Mouse (Mus musculus): Measurements from ENCODE around the gene Gm42688. TPM values are rescaled to one million over a fixed set of nuclear protein-coding genes. Genes with fewer than 3 reads are reported as not detected.

Gene Gm42688
- polyA plus RNA-seq, 1 experiment from 2014 or later, result 2.4 TPM

DNA sequence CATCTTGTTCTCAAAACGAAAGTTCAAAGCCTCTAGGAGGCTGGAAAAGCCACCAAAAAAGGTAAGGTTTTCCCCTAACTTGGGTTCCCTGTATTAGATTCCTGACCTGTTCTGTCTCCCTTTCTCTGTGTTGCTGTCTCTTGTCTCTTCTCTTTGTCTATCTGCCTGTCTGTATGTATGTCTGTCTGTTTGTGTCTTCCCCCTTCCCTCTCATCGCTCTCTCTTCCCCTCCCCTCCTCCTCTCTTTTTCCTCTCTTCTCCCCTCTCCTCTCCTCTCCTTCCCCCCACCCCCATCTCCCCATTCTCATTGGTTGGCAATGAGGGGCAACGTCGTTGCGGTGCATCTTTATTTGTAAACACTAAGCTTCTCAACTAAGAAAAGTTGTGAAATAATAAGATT lies 23.9 kb downstream of the Gm42688 start, which contains the start of gene Ino80b:
Ino80b (minus strand) TSS at position 101 of the 400 bp plus-strand sequence.
- peak within 1 kb of the TSS; percentile 89 for H3K4me3 ChIP-seq
- DNase-seq (ENCODE audit: low spot score), result no peak
- H3K9me3 ChIP-seq (replicated peaks), result no peaks in the 10 kb centered on the region
- H3K36me3 ChIP-seq, result peaks cover 12% of the 10 kb centered on the region; the same call in 1 of the 2 replicates
- WGBS, result 31% methylated on average over 5 of the region's 5 CpGs
- H3K4me1 ChIP-seq, result peaks cover 42% of the 10 kb centered on the region
- H3K27ac ChIP-seq (replicated peaks), result peak within 1 kb of the TSS; percentile 93
- no peaks in the 10 kb centered on the region for H3K27me3 ChIP-seq (ENCODE audit: low read depth, poor library complexity, severe bottlenecking)

- no peaks in the 10 kb centered on the region for H3K9me3 ChIP-seq (replicated peaks)
- no peak overlapping the region for H3K4me3 ChIP-seq
- 94% methylated on average over 5 of the region's 5 CpGs for WGBS
- no peak overlapping the region for H3K27ac ChIP-seq (replicated peaks)
- peaks cover 12% of the 10 kb centered on the region; the same call in 1 of the 2 replicates for H3K36me3 ChIP-seq
- H3K4me1 ChIP-seq, result peaks cover 29% of the 10 kb centered on the region
- DNase-seq (ENCODE audit: low spot score), result no peak
- no peaks in the 10 kb centered on the region for H3K27me3 ChIP-seq (ENCODE audit: low read depth, poor library complexity, severe bottlenecking)
Observed at GRCm38 (mm10) chr6:83127419-83127818, 26.0 kb downstream of the Gm42688 start.

GRCm38 (mm10) chr6:83131469-83132034 lies 30.1 kb downstream of the Gm42688 start:
- Histone ChIP-seq H3K4me1 (peaks cover 18% of the 10 kb centered on the region), H3K27ac (replicated peaks) (no peak overlapping the region), H3K36me3 (no peaks in the 10 kb centered on the region), H3K27me3 (ENCODE audit: low read depth, poor library complexity, severe bottlenecking) (peaks cover 17% of the 10 kb centered on the region), H3K4me3 (no peak overlapping the region), H3K9me3 (replicated peaks) (no peaks in the 10 kb centered on the region)
- DNase-seq (ENCODE audit: low spot score), result no peak
- 82% methylated on average over 6 of the region's 6 CpGs for WGBS

DNA sequence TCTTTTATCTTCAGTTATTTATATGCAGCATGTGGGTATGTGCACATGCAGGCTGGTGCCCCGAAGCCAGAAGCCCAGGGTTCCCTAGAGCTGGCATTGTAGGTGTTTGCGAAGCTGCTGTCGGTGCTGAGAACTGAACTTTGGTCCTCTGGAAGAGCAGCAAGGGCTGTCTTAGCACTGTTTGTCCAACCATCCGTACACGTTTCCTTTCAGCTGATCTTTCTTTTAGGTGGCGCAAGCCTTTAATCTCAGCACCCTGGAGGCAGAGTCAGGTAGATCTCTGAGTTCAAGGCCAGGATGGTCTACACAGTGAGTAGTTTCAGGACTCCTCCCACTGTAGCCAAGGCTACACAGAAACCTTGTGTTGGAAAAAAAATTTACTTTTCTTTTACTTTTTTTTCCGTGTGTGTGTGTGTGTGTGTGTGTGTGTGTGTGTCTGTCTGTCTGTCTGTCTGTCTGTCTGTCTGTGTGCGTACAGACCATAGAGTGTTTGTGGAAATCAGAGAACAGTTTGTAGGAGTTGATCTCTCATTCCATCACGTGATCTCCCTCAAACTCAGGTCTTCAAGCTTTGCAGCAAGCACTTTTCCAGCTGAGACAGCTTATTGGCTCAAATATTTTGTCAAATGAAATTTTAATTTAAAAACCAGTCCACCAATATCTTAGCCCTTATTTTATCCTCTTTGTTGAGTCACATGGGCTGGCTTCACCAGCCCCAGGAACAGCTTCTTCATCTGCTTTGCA lies 30.9 kb downstream of the Gm42688 start:
- H3K4me1 ChIP-seq, result peaks cover 26% of the 10 kb centered on the region
- H3K9me3 ChIP-seq (replicated peaks), result no peaks in the 10 kb centered on the region
- DNase-seq (ENCODE audit: low spot score), result no peak
- no peak overlapping the region for H3K4me3 ChIP-seq
- H3K36me3 ChIP-seq, result no peaks in the 10 kb centered on the region
- no peak overlapping the region for H3K27ac ChIP-seq (replicated peaks)
- H3K27me3 ChIP-seq (ENCODE audit: low read depth, poor library complexity, severe bottlenecking), result peaks cover 17% of the 10 kb centered on the region
- 87% methylated on average over 9 of the region's 9 CpGs for WGBS

DNA sequence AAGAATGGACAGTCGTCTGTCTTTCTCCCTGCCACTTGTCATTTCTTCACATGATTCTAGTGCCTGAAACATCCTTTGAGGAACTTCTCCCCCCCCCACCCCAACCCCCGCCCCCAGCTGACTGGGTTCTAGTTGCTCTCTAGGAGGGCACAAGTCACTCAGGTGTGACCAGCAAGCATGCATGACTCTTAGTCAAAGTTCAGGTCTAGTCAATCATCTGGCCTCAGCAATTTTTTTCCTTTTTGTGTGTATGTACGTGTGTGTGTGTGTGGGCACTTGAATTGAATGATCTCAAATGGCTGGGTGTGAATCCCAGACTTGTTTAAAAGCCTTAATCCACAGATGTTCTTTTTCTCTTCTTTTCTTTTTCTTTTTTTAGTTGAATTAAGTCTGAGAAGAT lies 32.8 kb downstream of the Gm42688 start:
- 68% methylated on average over 3 of the region's 3 CpGs for WGBS
- Histone ChIP-seq H3K4me3 (no peak overlapping the region), H3K9me3 (replicated peaks) (no peaks in the 10 kb centered on the region), H3K4me1 (peaks cover 43% of the 10 kb centered on the region), H3K27ac (replicated peaks) (no peak overlapping the region), H3K27me3 (ENCODE audit: low read depth, poor library complexity, severe bottlenecking) (peaks cover 17% of the 10 kb centered on the region), H3K36me3 (no peaks in the 10 kb centered on the region)
- no peak for DNase-seq (ENCODE audit: low spot score)

GRCm38 (mm10) chr6:83134951-83135513 lies 33.6 kb downstream of the Gm42688 start, which contains the start of gene Rtkn:
TSS of gene Rtkn (plus strand) at chr6:83135463.
- no peak for DNase-seq (ENCODE audit: low spot score)
- Histone ChIP-seq H3K4me3 (peak within 1 kb of the TSS; percentile 74), H3K27ac (replicated peaks) (peak within 1 kb of the TSS; percentile 100), H3K9me3 (replicated peaks) (no peaks in the 10 kb centered on the region), H3K27me3 (ENCODE audit: low read depth, poor library complexity, severe bottlenecking) (peaks cover 17% of the 10 kb centered on the region), H3K4me1 (peaks cover 52% of the 10 kb centered on the region), H3K36me3 (peaks cover 6% of the 10 kb centered on the region)
- 60% methylated on average over 7 of the region's 7 CpGs for WGBS

- peaks cover 17% of the 10 kb centered on the region for H3K27me3 ChIP-seq (ENCODE audit: low read depth, poor library complexity, severe bottlenecking)
- H3K9me3 ChIP-seq (replicated peaks), result no peaks in the 10 kb centered on the region
- peak overlapping the region; percentile 100 for H3K27ac ChIP-seq (replicated peaks)
- H3K4me3 ChIP-seq, result peak overlapping the region; percentile 74
- peaks cover 7% of the 10 kb centered on the region for H3K36me3 ChIP-seq
- DNase-seq (ENCODE audit: low spot score), result peak; percentile 29
- 2% methylated on average over 37 of the region's 37 CpGs for WGBS
- H3K4me1 ChIP-seq, result peaks cover 53% of the 10 kb centered on the region
Observed at GRCm38 (mm10) chr6:83135571-83136161, 34.2 kb downstream of the Gm42688 start.

DNA sequence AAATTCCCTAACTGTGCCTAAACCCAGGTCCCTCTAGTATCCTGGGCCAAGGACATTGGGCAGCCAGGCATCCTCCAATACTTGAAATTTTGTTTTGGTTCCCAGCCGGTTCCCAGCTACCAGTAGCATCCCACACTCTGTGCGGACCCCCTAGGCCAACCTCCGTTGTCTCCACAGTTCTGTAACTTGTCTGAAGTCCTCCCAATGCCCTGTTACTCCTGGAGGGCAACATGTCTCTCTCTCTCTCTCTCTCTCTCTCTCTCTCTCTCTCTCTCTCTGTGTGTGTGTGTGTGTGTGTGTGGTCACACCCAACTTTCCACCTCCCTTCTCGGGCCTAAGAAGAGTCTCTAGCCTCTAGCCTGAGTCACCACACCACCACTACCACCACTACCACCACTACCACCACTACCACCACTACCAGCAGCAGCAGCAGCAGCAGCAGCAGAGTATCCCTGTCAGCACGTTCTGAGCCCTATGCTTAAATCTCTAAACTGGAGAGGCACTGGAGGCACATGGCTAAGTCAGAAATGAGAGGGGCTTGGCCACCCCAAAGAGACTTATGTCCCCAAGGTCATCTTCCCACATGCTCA lies 35.0 kb downstream of the Gm42688 start:
- 10% methylated on average over 5 of the region's 5 CpGs for WGBS
- H3K36me3 ChIP-seq, result peaks cover 7% of the 10 kb centered on the region
- no peak for DNase-seq (ENCODE audit: low spot score)
- H3K27me3 ChIP-seq (ENCODE audit: low read depth, poor library complexity, severe bottlenecking), result peaks cover 20% of the 10 kb centered on the region
- H3K4me1 ChIP-seq, result peaks cover 56% of the 10 kb centered on the region
- no peaks in the 10 kb centered on the region for H3K9me3 ChIP-seq (replicated peaks)
- peak overlapping the region; percentile 74 for H3K4me3 ChIP-seq
- H3K27ac ChIP-seq (replicated peaks), result peak overlapping the region; percentile 100

DNA sequence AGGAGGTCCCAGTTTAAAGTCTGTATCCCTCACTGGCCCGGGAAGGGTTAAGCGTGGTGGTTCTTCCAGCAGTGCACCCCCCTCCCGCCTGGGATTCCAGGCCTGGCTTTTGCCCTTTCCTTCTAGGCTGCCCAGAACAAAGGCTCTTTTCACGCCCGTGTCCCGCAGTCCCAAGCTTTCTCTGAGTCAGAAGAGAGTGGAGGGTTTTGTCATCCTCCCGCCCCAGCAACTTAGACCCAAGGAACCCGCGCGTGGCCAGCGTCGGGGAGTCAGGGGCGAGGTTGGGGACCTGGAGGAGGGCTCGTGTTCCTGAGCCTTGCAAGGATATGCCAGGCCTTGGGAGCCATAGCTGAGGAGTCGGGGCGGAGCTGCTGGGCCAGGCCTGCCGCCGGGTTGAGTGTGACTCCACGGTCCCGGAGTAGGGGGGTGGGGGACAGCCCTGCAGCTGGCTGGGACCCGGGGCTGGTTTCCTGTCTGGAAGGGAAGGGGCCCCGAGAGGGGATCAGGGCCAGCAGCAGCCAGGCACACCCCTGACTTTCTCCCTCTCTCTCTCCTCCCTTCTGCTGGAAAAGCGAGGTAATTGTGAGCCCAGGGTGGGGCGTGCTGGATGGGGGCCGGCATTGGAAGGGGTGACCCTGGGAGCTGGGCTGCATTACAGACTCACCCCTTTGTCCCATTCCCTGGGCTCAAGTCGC lies 35.6 kb downstream of the Gm42688 start:
- H3K36me3 ChIP-seq, result peaks cover 7% of the 10 kb centered on the region
- under 1% methylated on average over 26 of the region's 26 CpGs for WGBS
- H3K27me3 ChIP-seq (ENCODE audit: low read depth, poor library complexity, severe bottlenecking), result peaks cover 26% of the 10 kb centered on the region
- H3K9me3 ChIP-seq (replicated peaks), result no peaks in the 10 kb centered on the region
- peak overlapping the region; percentile 100 for H3K27ac ChIP-seq (replicated peaks)
- DNase-seq (ENCODE audit: low spot score), result peak; percentile 89
- peaks cover 62% of the 10 kb centered on the region for H3K4me1 ChIP-seq
- H3K4me3 ChIP-seq, result peak overlapping the region; percentile 74

DNA sequence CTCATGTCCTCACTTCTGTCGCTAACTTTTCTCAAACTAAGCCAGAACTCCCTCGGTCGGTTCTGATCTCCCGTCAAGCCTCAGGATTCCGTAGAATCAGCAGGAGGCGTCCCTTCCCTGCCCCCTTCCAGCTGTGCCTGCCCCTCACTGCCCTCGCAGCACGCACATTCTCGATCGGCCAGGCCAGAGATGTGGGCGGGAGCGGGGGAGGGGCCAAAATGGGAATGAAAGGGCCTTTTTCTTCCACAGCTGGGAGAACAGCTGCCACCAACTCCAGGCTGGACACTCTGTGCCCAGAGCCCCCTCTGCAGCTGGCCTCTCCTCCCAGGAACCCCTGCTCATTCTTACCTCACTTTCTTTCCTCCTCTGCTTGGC lies 36.1 kb downstream of the Gm42688 start:
- peaks cover 7% of the 10 kb centered on the region for H3K36me3 ChIP-seq
- H3K27me3 ChIP-seq (ENCODE audit: low read depth, poor library complexity, severe bottlenecking), result peaks cover 31% of the 10 kb centered on the region
- under 1% methylated on average over 12 of the region's 12 CpGs for WGBS
- H3K27ac ChIP-seq (replicated peaks), result peak overlapping the region; percentile 100
- peak; percentile 93 for DNase-seq (ENCODE audit: low spot score)
- H3K9me3 ChIP-seq (replicated peaks), result no peaks in the 10 kb centered on the region
- peaks cover 68% of the 10 kb centered on the region for H3K4me1 ChIP-seq
- H3K4me3 ChIP-seq, result peak overlapping the region; percentile 74

DNA sequence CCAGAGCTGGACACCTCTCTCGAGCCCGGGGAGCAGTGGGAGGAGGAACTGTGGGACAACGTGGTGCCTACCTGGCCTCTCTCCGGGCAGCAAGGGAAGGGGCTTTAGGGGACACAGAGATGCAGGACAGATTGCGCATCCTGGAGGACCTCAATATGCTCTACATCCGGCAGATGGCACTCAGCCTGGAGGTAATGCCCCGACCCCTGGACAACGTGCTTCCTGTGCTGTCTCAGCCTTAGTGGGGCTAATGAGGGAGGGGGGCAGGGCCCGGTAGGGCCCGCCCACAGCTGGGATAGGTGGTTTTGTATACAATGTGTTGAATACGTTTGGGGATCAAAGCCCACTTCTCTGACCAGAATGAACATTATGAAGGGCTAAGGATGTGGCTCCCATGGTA lies 36.6 kb downstream of the Gm42688 start:
- DNase-seq (ENCODE audit: low spot score), result peak; percentile 73
- Histone ChIP-seq H3K27me3 (ENCODE audit: low read depth, poor library complexity, severe bottlenecking) (peaks cover 31% of the 10 kb centered on the region), H3K9me3 (replicated peaks) (no peaks in the 10 kb centered on the region), H3K4me3 (peak overlapping the region; percentile 74), H3K36me3 (peaks cover 7% of the 10 kb centered on the region), H3K4me1 (peaks cover 73% of the 10 kb centered on the region), H3K27ac (replicated peaks) (peak overlapping the region; percentile 100)
- WGBS, result 1% methylated on average over 11 of the region's 11 CpGs

DNA sequence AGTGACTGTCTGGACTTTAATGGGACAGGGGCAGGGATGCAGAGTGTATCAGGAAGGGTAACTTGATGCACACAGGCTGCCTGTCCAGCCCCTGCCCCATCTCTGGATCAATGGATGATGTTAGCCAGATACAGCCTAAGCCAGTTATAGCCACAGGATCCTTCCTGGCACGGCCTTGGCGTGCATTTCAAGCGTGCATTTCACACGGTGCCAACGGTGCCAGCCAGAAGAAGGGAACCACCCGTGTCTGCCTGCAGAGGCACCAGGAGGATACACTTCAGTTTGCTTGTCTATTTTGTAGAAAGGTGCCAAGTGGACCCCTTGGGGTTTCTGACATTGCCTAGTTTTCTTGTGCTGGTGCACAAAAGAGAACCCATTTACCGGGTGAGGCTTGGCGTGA lies 38.6 kb downstream of the Gm42688 start:
- 97% methylated on average over 8 of the region's 8 CpGs for WGBS
- Histone ChIP-seq H3K27ac (replicated peaks) (no peak overlapping the region), H3K4me1 (peaks cover 74% of the 10 kb centered on the region), H3K27me3 (ENCODE audit: low read depth, poor library complexity, severe bottlenecking) (peaks cover 25% of the 10 kb centered on the region), H3K36me3 (peaks cover 7% of the 10 kb centered on the region), H3K9me3 (replicated peaks) (no peaks in the 10 kb centered on the region), H3K4me3 (no peak overlapping the region)
- no peak for DNase-seq (ENCODE audit: low spot score)
